Mouse (Mus musculus) layer of hippocampus, adult 2 months (tissue): ENCODE measurements around the gene Hnmt. TPM values are rescaled to one million over a fixed set of nuclear protein-coding genes. Genes with fewer than 3 reads are reported as not detected.
"Not testable (repeated sequence)": the region's sequence is repeated elsewhere in the genome, so short reads cannot be mapped to it uniquely, and the experiment has no call there.

Experiments
- DNase-seq, 2 experiments: peaks; one replicate each; pipeline ENCODE4 v3.0.0; 2022; ENCODE audit warnings: low spot score in 2 of 2
- H3K27ac ChIP-seq: fragments of 200-600 bp; 2 replicates; pipeline ENCODE4 v1.8.1; 2022
- H3K4me3 ChIP-seq: fragments of 200-600 bp; 2 replicates; pipeline ENCODE4 v1.8.1; 2022; ENCODE audit warnings: mild to moderate bottlenecking
- CTCF ChIP-seq: fragments of 200-600 bp; conservative IDR thresholded peaks from 2 replicates; pipeline ENCODE4 v1.8.1; 2022; ENCODE audit warnings: antibody characterized with exemption, mild to moderate bottlenecking, moderate library complexity
- long read RNA-seq, 2 experiments: library from polyadenylated mRNA; stranded (forward); transcript quantifications; one replicate each; pipeline ENCODE4 v2.0.0; 2021; ENCODE audit warnings: borderline mapping rate in 2 of 2
- total RNA-seq, 2 experiments: library from RNA; stranded (reverse); gene quantifications; 2 replicates each; pipeline ENCODE4 v1.2.3; 2021

Gene Hnmt
- 10 to 100 TPM; 27.3 to 29.1 TPM for total RNA-seq
- long read RNA-seq, experiment 1, transcript Hnmt-202 (6 exons, 994 nt), result major isoform, 8 of 8 reads
- long read RNA-seq, experiment 1, partial matches to known transcripts, result 0 of 8 reads
- long read RNA-seq, experiment 1, other reads (novel, unspliced or antisense), result 0 of 8 reads
- long read RNA-seq, experiment 2, transcript Hnmt-202 (6 exons, 994 nt), result major isoform, 18 of 22 reads
- long read RNA-seq, experiment 2, partial matches to known transcripts, result 0 of 22 reads
- long read RNA-seq, experiment 2, other reads (novel, unspliced or antisense), result 3 of 22 reads

DNA sequence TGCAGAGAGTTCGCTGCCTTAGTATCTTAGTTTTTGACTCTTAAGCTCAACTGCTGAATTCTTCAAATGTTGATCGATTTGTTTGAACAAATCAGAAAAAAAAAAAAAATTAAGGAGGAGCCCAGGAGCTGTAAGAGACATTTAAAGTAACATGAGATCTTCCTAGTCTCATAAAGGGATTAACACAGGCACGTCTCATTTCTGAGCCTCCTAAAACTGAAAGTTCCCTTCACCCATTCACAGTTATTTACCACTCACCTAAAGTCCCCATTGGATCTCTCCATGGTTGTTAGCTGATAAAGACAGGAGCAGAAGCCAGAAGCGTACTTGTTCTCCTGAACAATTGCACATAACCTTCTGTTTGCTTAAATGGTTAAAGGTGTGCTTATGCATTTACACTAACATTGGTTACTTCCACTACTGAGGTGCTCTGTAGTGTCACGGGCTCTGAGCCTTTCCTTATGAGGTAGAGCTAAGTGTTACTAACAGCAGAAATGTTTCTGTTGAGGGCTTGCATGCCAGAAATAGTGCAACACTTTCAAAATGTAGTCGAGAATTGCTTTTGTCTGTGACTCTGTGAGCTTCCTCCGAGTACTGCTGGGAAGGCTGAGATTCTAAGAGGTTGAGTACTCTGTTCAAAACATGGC lies at the start of gene Hnmt:
Gene Hnmt, minus strand, starts transcription at position 51 of the 647 bp plus-strand sequence.
- no peak for TF ChIP-seq CTCF

DNA sequence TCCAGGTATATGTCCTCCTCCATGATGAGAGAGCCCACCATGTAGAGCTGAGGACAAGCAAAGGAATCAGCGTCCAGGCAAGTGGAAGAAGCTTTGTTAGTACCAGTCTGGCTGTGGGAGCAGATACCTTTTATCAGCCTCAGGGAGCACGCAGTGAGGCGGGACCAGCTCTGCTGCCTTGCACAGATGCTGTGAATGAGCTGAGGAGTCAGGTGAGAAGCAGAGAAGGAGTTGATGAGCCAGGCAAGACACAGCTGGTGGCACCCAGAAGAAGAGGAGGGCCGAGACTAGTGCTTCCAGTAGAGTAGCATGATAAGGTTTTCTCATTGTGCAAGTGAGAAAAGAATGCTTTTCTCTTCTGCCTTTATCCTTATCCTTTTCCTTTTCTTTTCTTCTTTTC lies 47.3 kb upstream of the Hnmt start, which contains the start of gene Tbpl2:
Gene Tbpl2, minus strand, starts transcription at position 101 of the 400 bp plus-strand sequence.
- Histone ChIP-seq H3K4me3 (no peak within 1 kb of the TSS), H3K27ac (no peak within 1 kb of the TSS)
- DNase-seq, result no peak
- no peak for TF ChIP-seq CTCF

More for the DNA sequence above, at the start of gene Hnmt:
- DNase-seq, result no peak
- Histone ChIP-seq H3K4me3 (peak within 1 kb of the TSS; percentile 83), H3K27ac (peak within 1 kb of the TSS; percentile 94)

DNA sequence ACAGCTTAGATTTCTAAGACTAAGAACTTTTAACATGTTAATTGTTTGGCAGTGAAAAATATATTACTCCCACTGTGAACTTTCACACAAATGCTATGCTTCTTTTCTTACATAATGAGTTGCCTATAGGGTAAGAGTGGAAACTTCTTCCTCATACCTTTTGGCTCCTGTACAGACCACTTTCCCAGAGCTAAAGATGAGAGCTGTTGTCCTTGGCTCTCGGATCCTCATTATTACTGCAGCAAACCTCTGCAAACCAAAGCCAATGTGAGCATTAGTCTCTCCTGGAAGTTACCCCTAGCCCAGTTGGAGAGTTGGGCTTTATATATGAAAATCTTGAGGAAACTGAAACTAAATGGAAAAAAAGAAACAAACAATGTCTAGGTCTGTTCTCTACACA lies 41.7 kb upstream of the Hnmt start:
- TF ChIP-seq CTCF, result no peak
- no peak overlapping the region for H3K4me3 ChIP-seq
- no peak for DNase-seq
- H3K27ac ChIP-seq, result no peak overlapping the region

DNA sequence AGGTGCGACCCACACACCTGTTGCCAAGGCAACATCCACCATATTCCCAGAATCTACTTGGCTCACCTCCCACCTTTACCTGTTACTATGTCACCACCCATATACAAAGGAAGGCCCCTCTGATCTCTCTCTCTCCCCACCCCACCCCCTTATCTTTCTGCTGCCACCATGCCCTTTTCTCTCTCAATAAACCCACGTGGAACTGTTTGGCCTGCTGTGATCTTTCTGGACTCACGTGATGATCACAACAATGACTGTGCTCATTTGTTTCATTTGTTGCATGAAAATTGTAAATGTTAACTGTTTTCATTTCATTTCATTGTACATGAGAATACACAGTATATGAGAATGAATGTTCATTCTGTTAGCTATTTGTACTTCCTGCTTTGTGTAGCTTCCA lies 1.3 kb upstream of the Hnmt start:
- H3K4me3 ChIP-seq, result no peak overlapping the region
- TF ChIP-seq CTCF, result no peak

GRCm38 (mm10) chr2:24048480-24049097 lies 605 bp downstream of the Hnmt start:
- DNase-seq, result peak; percentile 32 to 52
- TF ChIP-seq CTCF, result no peak
- peak overlapping the region; percentile 94 for H3K27ac ChIP-seq
- peak overlapping the region; percentile 83 for H3K4me3 ChIP-seq

More for the DNA sequence above, 1.3 kb upstream of the Hnmt start:
- no peak for DNase-seq
- no peak overlapping the region for H3K27ac ChIP-seq

GRCm38 (mm10) chr2:24047551-24048479 lies 1.4 kb downstream of the Hnmt start:
- peak overlapping the region; percentile 94 for H3K27ac ChIP-seq
- no peak for DNase-seq
- H3K4me3 ChIP-seq, result peak overlapping the region; percentile 83
- no peak for TF ChIP-seq CTCF

DNA sequence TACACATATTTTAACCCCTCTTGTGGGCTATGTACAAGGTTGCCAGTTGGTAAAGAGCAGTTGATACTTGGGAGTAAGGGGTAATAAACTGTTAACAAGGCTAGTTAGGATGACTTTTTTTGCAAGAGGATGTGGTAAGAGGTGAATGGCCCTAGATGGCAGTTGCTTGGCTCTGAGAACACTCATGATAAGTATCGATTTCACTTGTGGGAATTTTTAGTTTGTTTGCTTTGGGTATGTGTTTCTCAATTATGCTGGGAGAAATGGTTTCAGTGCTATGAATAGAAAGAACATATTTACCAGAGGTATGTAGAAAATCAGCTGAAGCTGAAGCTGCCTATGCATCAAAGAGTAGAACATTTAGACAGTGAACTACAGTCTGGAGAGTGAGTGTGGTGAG lies 6.3 kb downstream of the Hnmt start:
- TF ChIP-seq CTCF, result no peak
- no peak overlapping the region for H3K4me3 ChIP-seq
- H3K27ac ChIP-seq, result no peak overlapping the region
- DNase-seq, result no peak

GRCm38 (mm10) chr2:24040531-24040930 lies 8.7 kb downstream of the Hnmt start:
- DNase-seq, result no peak
- H3K27ac ChIP-seq, result no peak overlapping the region
- no peak for TF ChIP-seq CTCF
- H3K4me3 ChIP-seq, result no peak overlapping the region

DNA sequence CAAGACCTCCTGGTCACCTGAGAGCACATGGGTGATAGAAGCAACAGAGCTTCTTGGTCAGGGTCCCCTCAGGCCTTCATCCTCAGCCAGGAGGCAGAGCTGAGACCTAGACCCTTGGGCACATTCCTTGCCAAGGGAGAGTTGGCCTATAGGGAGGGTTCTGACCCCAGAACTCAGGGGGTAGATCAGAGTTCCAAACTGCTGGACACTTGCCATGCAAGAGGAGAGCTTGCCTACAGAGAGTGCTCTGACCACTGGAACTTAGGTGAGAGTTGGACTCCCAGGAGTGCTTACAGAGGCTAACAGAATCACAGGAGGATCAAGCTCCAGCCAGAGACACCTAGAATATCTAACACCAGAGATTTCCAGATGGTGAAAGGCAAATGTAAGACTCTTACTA lies 29.8 kb downstream of the Hnmt start:
- not testable (repeated sequence) for H3K27ac ChIP-seq, H3K4me3 ChIP-seq, DNase-seq

DNA sequence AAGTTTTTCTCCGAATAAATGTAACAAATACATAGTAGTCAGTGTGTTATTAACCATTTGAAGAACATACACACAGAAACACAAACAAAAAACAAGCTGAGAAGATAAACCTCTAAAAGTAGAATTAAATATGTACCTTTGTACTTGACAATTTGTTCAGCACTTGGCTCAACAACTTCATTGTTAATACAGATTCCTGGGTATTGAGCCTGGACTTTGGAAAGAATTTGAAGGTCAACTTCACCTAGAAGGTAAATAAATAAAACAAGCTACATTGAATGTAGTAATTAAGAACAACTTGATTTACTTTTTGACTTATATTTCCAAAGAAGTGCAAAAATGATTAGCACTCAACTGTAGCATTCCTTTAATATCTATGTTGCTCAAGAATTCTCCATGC lies 30.2 kb downstream of the Hnmt start:
- no peak for TF ChIP-seq CTCF
- H3K27ac ChIP-seq, result no peak overlapping the region
- DNase-seq, result no peak
- no peak overlapping the region for H3K4me3 ChIP-seq

DNA sequence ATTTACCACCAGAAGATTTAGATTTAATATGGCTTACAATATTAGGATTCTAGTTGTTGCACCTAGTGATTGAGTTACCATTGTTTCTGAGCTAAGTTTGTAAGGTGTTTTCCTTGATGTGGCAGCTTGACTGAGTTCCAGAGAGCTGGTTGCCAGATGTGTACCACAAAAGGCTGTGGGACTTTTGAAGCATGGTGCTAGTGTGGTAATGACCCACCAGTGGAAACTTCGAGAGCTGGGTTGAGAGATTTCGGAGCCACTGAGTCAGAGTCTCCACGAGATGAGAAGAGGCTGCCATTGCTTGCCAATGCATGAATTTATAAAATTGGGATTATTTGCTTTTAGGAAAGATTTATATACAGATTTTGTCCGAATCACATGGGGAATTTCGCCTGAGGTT lies 34.2 kb downstream of the Hnmt start:
- DNase-seq, result no peak
- Histone ChIP-seq H3K4me3 (no peak overlapping the region), H3K27ac (no peak overlapping the region)
- no peak for TF ChIP-seq CTCF

DNA sequence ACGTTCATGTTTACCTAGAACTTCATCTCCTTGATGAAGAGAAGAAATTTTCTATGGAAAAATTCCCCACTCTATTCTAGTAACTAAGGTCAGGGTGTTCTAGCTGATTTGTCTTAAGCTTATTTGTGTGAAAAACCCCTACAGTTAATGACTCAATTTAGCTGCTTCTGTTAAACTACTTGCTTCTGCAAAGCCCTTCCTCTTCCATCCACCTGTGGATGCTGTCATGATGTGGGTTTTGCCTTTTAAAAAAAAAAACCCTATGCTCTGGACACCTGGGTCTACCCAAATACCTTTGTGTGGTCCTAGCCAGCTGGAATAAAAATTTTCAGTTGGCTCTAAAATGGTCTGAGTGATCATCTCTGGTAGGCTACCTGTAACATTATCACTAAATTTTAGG lies 49.9 kb downstream of the Hnmt start:
- Histone ChIP-seq H3K27ac (no peak overlapping the region), H3K4me3 (no peak overlapping the region)
- no peak for DNase-seq
- TF ChIP-seq CTCF, result no peak

GRCm38 (mm10) chr2:23998836-23999235 lies 50.4 kb downstream of the Hnmt start:
- no peak overlapping the region for H3K4me3 ChIP-seq
- no peak for TF ChIP-seq CTCF
- no peak for DNase-seq
- no peak overlapping the region for H3K27ac ChIP-seq
